Comparison of ENCODE assay signal across 7 mouse cellular contexts in genomic region chr13:109926277-109926920, GRCm38 (mm10).
DNase-seq lines count a peak whose midpoint lies in the region; ATAC-seq lines count a peak whose summit lies in the region.

No protein-coding gene starts in this region.

- ATAC-seq in embryonic facial prominence, embryonic 13.5 days (ENCODE audit: insufficient number of reproducible peaks, insufficient read depth, low FRiP score, low TSS enrichment, low read depth) = peak; percentile 72; the same call in 1 of the 2 replicates
- ATAC-seq in hindbrain, embryonic 14.5 days (ENCODE audit: low FRiP score) = peak; percentile 97
- ATAC-seq in midbrain, embryonic 14.5 days (ENCODE audit: low FRiP score, low TSS enrichment) = peak; percentile 97

- H3K4me3 ChIP-seq in embryonic facial prominence, embryonic 13.5 days = peak overlapping the region; percentile 27
- peak overlapping the region; percentile 30 for H3K4me3 ChIP-seq in hindbrain, embryonic 14.5 days (replicated peaks; ENCODE audit: low read length)
- peak overlapping the region; percentile 36 for H3K4me3 ChIP-seq in midbrain, embryonic 14.5 days (replicated peaks; ENCODE audit: low read depth, low read length)

- H3K27ac ChIP-seq in embryonic facial prominence, embryonic 13.5 days = peak overlapping the region; percentile 12; the same call in 1 of the 2 replicates
- peak overlapping the region; percentile 79 for H3K27ac ChIP-seq in hindbrain, embryonic 14.5 days
- peak overlapping the region; percentile 76 for H3K27ac ChIP-seq in midbrain, embryonic 14.5 days (replicated peaks; ENCODE audit: low read depth, low read length)

- DNase-seq in 416B (ENCODE audit: low read depth) = peak; percentile 76
- DNase-seq in ES-CJ7 (ENCODE audit: low read depth, low spot score) = peak; percentile 28
- DNase-seq in hindbrain, embryonic 14.5 days (ENCODE audit: low spot score) = peak; percentile 84
- DNase-seq in left cerebral cortex, postnatal 4 days = peak; percentile 67
- DNase-seq in midbrain, embryonic 14.5 days = peak; percentile 95
- DNase-seq in telencephalon, adult 2 months (ENCODE audit: low read depth, low spot score) = peak; percentile 98

- intact Hi-C loops in left cerebral cortex, postnatal 4 days (cut with DNase I) = loop anchor here (2.0 kb wide), 1 partner anchor 90 kb away; no protein-coding TSS in a partner anchor

- H3K9ac ChIP-seq in embryonic facial prominence, embryonic 13.5 days = no peak overlapping the region
- H3K9ac ChIP-seq in hindbrain, embryonic 14.5 days = peak overlapping the region; percentile 47; the same call in 1 of the 2 replicates
- no peak overlapping the region; the same call in 1 of the 2 replicates for H3K9ac ChIP-seq in midbrain, embryonic 14.5 days (replicated peaks; ENCODE audit: low read length)

- peak overlapping the region; percentile 53 for H3K4me2 ChIP-seq in embryonic facial prominence, embryonic 13.5 days
- H3K4me2 ChIP-seq in hindbrain, embryonic 14.5 days (replicated peaks) = peak overlapping the region; percentile 40
- peak overlapping the region; percentile 56 for H3K4me2 ChIP-seq in midbrain, embryonic 14.5 days (ENCODE audit: low read length)

- H3K4me1 ChIP-seq in embryonic facial prominence, embryonic 13.5 days = peaks cover 11% of the 10 kb centered on the region
- peaks cover 21% of the 10 kb centered on the region for H3K4me1 ChIP-seq in hindbrain, embryonic 14.5 days (replicated peaks; ENCODE audit: control insufficient read depth, insufficient read depth, low read length)
- peaks cover 15% of the 10 kb centered on the region for H3K4me1 ChIP-seq in midbrain, embryonic 14.5 days (ENCODE audit: control insufficient read depth, insufficient read depth, low read length)

- H3K27me3 ChIP-seq in embryonic facial prominence, embryonic 13.5 days = no peaks in the 10 kb centered on the region
- no peaks in the 10 kb centered on the region for H3K27me3 ChIP-seq in hindbrain, embryonic 14.5 days (ENCODE audit: control insufficient read depth, insufficient read depth, low read length)
- H3K27me3 ChIP-seq in midbrain, embryonic 14.5 days (ENCODE audit: control insufficient read depth, insufficient read depth, low read length) = no peaks in the 10 kb centered on the region

- no peaks in the 10 kb centered on the region for H3K9me3 ChIP-seq in embryonic facial prominence, embryonic 13.5 days
- no peaks in the 10 kb centered on the region for H3K9me3 ChIP-seq in hindbrain, embryonic 14.5 days (ENCODE audit: control insufficient read depth, low read length)
- no peaks in the 10 kb centered on the region for H3K9me3 ChIP-seq in midbrain, embryonic 14.5 days (ENCODE audit: control insufficient read depth, low read length)

- WGBS in embryonic facial prominence, embryonic 13.5 days = 28% methylated on average over 15 of the region's 15 CpGs
- 19% methylated on average over 15 of the region's 15 CpGs for WGBS in hindbrain, embryonic 14.5 days
- WGBS in midbrain, embryonic 14.5 days = 10% methylated on average over 15 of the region's 15 CpGs

- no peaks in the 10 kb centered on the region for H3K36me3 ChIP-seq in embryonic facial prominence, embryonic 13.5 days
- no peaks in the 10 kb centered on the region for H3K36me3 ChIP-seq in hindbrain, embryonic 14.5 days (replicated peaks; ENCODE audit: control insufficient read depth, insufficient read depth)
- H3K36me3 ChIP-seq in midbrain, embryonic 14.5 days (ENCODE audit: control insufficient read depth, insufficient read depth, low read length) = no peaks in the 10 kb centered on the region

Comparison
In these comparisons a context has a peak if more than half of its experiments do, and no peak if none do; other contexts are left out.
1. Peak in every context shown above with its lines: DNase-seq, ATAC-seq, H3K4me3 ChIP-seq and H3K27ac ChIP-seq.
2. DNase-seq: peak in every context shown above with its lines; median percentile 98 in telencephalon, adult 2 months; 95 in midbrain, embryonic 14.5 days; 84 in hindbrain, embryonic 14.5 days; 76 in 416B; 67 in left cerebral cortex, postnatal 4 days; 28 in ES-CJ7.
3. H3K27ac ChIP-seq: peak in every context shown above with its lines; median percentile 79 in hindbrain, embryonic 14.5 days; 76 in midbrain, embryonic 14.5 days; 12 in embryonic facial prominence, embryonic 13.5 days.